Mouse (Mus musculus): ENCODE results near the gene Ergic3. TPM values are rescaled to one million over a fixed set of nuclear protein-coding genes. Genes with fewer than 3 reads are reported as not detected.

The Ergic3 gene
- polyA plus RNA-seq, 1 experiment from 2014 or later, result 64.5 TPM

DNA sequence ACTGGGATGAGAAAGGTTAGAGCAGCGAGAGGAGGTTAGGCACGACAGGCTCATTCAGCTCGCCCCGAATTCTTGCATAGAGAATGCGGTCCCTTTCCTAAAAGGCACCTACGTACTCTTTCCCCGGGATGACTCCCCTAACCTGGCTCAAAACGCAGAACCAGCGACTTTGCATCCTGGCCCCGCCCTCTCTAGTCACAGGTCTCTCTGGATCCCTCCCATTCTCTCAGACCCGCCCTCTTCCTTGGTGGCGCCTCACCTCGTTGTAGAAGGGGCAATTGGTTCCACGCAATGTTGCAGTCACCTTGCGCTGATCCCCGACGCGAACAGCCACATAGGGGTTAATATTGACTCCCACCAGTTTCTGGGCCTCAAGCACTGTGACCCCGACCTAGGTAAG is 40.1 kb downstream of the Ergic3 start:
- Histone ChIP-seq H3K9me3 (ENCODE audit: low read length) (no peaks in the 10 kb centered on the region), H3K4me3 (ENCODE audit: low read depth, low read length) (no peak overlapping the region), H3K36me3 (replicated peaks; ENCODE audit: insufficient read depth, low read length) (no peaks in the 10 kb centered on the region), H3K4me2 (ENCODE audit: low read depth, low read length) (no peak overlapping the region), H3K27me3 (ENCODE audit: insufficient read depth, low read length) (0 out of 2 replicates have a peak, but pooled peaks cover 11% of the 10 kb centered on the region), H3K27ac (ENCODE audit: low read depth) (no peak overlapping the region), H3K4me1 (ENCODE audit: insufficient read depth) (no peaks in the 10 kb centered on the region), H3K9ac (replicated peaks) (no peak overlapping the region)
- no peak for TF ChIP-seq CTCF (IDR thresholded peaks at IDR 0.05; ENCODE audit: low read depth)
- no peak for TF ChIP-seq EP300 (IDR thresholded peaks at IDR 0.05; ENCODE audit: low read depth)
- DNase-seq (no peak), ATAC-seq (no peak)
- 12% methylated on average over 19 of the region's 19 CpGs for WGBS (ENCODE audit: insufficient replicate concordance)

DNA sequence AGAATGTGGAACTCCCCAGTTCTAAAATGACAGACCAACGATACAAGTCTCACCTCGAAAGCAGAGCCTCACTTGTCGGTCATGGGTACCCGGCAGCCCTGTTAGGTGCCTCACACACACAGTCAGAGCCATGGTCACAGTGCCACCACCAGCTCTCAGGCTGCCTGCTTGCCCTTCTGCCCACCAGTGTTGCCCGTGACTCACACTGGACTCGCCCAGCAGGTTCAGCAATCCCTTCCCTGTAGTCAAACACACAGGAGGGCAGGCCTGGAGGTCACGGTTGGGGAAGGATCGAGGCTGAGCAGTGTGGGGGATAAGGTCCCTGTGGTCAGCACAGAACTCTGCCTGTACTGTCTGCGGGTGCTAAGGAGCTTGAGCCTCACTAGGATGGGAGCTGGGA is 45.0 kb downstream of the Ergic3 start, which contains the start of gene Fer1l4:
Gene Fer1l4, minus strand, starts transcription at position 132 of the 400 bp plus-strand sequence.
- TF ChIP-seq EP300 (IDR thresholded peaks at IDR 0.05; ENCODE audit: low read depth), result no peak
- TF ChIP-seq CTCF (IDR thresholded peaks at IDR 0.05; ENCODE audit: low read depth), result no peak
- H3K27ac ChIP-seq (ENCODE audit: low read depth), result no peak within 1 kb of the TSS
- 0 out of 2 replicates have a peak, but pooled peaks cover 4% of the 10 kb centered on the region for H3K27me3 ChIP-seq (ENCODE audit: insufficient read depth, low read length)
- H3K4me1 ChIP-seq (ENCODE audit: insufficient read depth), result no peaks in the 10 kb centered on the region
- no peaks in the 10 kb centered on the region for H3K9me3 ChIP-seq (ENCODE audit: low read length)
- H3K4me2 ChIP-seq (ENCODE audit: low read depth, low read length), result no peak within 1 kb of the TSS
- no peak within 1 kb of the TSS for H3K4me3 ChIP-seq (ENCODE audit: low read depth, low read length)
- no peak within 1 kb of the TSS for H3K9ac ChIP-seq (replicated peaks)
- no peak for ATAC-seq
- no peak for DNase-seq
- no peaks in the 10 kb centered on the region for H3K36me3 ChIP-seq (replicated peaks; ENCODE audit: insufficient read depth, low read length)
- 58% methylated on average over 9 of the region's 9 CpGs for WGBS (ENCODE audit: insufficient replicate concordance)

DNA sequence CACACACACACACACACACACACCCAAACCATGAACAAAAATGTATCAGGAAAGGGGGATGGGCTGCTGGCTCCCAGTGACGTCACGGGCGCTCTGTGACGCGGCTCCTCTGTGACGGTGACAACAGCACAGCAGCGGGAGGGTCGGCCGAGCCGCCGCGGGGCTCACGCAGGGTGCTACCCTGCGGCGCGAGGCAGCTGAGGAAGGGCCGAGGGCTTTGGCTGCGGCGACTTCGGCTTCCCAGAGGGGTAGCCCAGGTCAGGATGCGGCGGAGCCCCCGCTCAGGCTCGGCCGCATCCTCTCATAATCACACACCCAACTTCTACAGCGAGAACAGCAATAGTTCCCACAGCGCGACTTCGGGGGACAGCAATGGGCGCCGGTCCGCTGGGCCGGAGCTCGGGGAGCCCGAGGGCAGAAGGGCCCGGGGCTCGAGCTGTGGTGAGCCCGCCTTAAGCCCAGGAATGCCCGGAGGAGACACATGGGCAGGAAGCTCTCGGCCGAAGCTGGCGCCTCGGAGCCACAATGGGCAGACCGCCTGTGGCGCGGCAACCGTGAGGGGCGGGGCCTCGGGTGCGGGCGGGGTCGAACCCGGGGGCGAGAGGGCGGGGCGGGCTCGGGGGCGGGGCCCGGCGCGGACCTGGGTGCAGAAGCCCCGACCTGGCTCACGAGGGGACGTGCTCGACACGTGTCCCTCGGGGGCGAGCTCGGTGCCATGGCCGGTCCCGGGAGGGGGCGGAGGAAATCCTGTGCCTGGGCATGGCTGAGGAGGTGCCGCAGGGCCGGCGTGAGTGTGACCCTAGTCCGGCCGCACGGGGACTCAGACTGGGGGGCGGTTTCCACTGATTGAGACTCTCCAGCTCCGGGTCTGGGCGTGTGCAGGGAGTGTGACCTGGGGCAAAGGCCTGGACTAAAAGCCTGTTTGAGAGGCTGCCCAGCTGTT is 57.5 kb downstream of the Ergic3 start, which contains the start of gene Spag4:
Gene Spag4, plus strand, starts transcription at position 77 of the 943 bp plus-strand sequence.
- Histone ChIP-seq H3K4me3 (ENCODE audit: low read depth, low read length) (peak within 1 kb of the TSS; percentile 75), H3K4me2 (ENCODE audit: low read depth, low read length) (peak within 1 kb of the TSS; percentile 100), H3K36me3 (replicated peaks; ENCODE audit: insufficient read depth, low read length) (no peaks in the 10 kb centered on the region; the same call in 1 of the 2 replicates), H3K27me3 (ENCODE audit: insufficient read depth, low read length) (no peaks in the 10 kb centered on the region), H3K9ac (replicated peaks) (peak within 1 kb of the TSS; percentile 71), H3K27ac (ENCODE audit: low read depth) (peak within 1 kb of the TSS; percentile 70), H3K9me3 (ENCODE audit: low read length) (no peaks in the 10 kb centered on the region), H3K4me1 (ENCODE audit: insufficient read depth) (peaks cover 14% of the 10 kb centered on the region)
- ATAC-seq, result peak; percentile 86
- WGBS (ENCODE audit: insufficient replicate concordance), result 2% methylated on average over 72 of the region's 81 CpGs
- TF ChIP-seq CTCF (IDR thresholded peaks at IDR 0.05; ENCODE audit: low read depth) (no peak), EP300 (IDR thresholded peaks at IDR 0.05; ENCODE audit: low read depth) (no peak)
- peak; percentile 88 for DNase-seq

DNA sequence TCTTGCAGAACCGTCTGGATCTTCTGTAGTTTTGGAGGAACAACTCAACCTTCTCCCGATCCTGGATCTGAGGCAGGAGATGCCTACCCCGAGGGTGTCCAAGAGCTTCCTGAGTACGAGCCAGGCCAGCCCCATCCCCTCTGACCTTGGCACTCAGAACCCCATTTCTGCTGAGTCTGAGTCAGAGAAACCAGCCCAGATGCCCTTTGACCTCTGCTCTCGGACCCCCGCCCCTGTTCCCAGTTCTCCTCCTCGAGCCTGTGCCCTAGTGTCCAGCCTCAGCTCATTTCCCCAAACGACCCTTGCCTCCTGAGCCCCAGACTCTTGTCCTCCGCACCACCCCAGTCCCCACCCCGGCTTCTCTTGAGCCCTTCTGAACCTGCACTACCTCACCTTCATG is 58.3 kb downstream of the Ergic3 start:
- H3K36me3 ChIP-seq (replicated peaks; ENCODE audit: insufficient read depth, low read length), result no peaks in the 10 kb centered on the region; the same call in 1 of the 2 replicates
- H3K9ac ChIP-seq (replicated peaks), result peak overlapping the region; percentile 71
- peak overlapping the region; percentile 75; the same call in 1 of the 2 replicates for H3K4me3 ChIP-seq (ENCODE audit: low read depth, low read length)
- DNase-seq (no peak), ATAC-seq (no peak)
- peak overlapping the region; percentile 100 for H3K4me2 ChIP-seq (ENCODE audit: low read depth, low read length)
- TF ChIP-seq EP300 (IDR thresholded peaks at IDR 0.05; ENCODE audit: low read depth) (no peak), CTCF (IDR thresholded peaks at IDR 0.05; ENCODE audit: low read depth) (no peak)
- H3K27me3 ChIP-seq (ENCODE audit: insufficient read depth, low read length), result no peaks in the 10 kb centered on the region
- 34% methylated on average over 10 of the region's 10 CpGs for WGBS (ENCODE audit: insufficient replicate concordance)
- no peak overlapping the region for H3K27ac ChIP-seq (ENCODE audit: low read depth)
- no peaks in the 10 kb centered on the region for H3K9me3 ChIP-seq (ENCODE audit: low read length)
- H3K4me1 ChIP-seq (ENCODE audit: insufficient read depth), result peaks cover 14% of the 10 kb centered on the region

Other genes starting within 250 kb of the Ergic3 start
- not detected in 2 replicates for gene Mmp24, start 232.7 kb upstream of the Ergic3 start, polyA plus RNA-seq (2015; fragmentation: Nextera tagmentation; extraction: Ambion mirVana)
- gene BC029722, start 188.6 kb upstream of the Ergic3 start, polyA plus RNA-seq (2015; fragmentation: Nextera tagmentation; extraction: Ambion mirVana), result 6.6 and 7.5 TPM in 2 replicates
- 120 and 130 TPM in 2 replicates for gene Eif6, start 181.1 kb upstream of the Ergic3 start, polyA plus RNA-seq (2015; fragmentation: Nextera tagmentation; extraction: Ambion mirVana)
- 0.15 and 0.19 TPM in 2 replicates for gene Fam83c, start 173.2 kb upstream of the Ergic3 start, polyA plus RNA-seq (2015; fragmentation: Nextera tagmentation; extraction: Ambion mirVana)
- 29.3 and 31.7 TPM in 2 replicates for gene Uqcc1, start 77.7 kb upstream of the Ergic3 start, polyA plus RNA-seq (2015; fragmentation: Nextera tagmentation; extraction: Ambion mirVana)
- gene Gm15557, start 67.3 kb upstream of the Ergic3 start, polyA plus RNA-seq (2015; fragmentation: Nextera tagmentation; extraction: Ambion mirVana), result not detected in 2 replicates
- gene Gdf5, start 62.7 kb upstream of the Ergic3 start, polyA plus RNA-seq (2015; fragmentation: Nextera tagmentation; extraction: Ambion mirVana), result not detected in 2 replicates
- gene Cep250, start 51.6 kb upstream of the Ergic3 start, polyA plus RNA-seq (2015; fragmentation: Nextera tagmentation; extraction: Ambion mirVana), result 3.1 and 5.0 TPM in 2 replicates
- gene 6430550D23Rik, start 68 bp upstream of the Ergic3 start, polyA plus RNA-seq (2015; fragmentation: Nextera tagmentation; extraction: Ambion mirVana), result 0.64 and 0.90 TPM in 2 replicates
- gene Fer1l4, start 44.9 kb downstream of the Ergic3 start, polyA plus RNA-seq (2015; fragmentation: Nextera tagmentation; extraction: Ambion mirVana), result not detected in 2 replicates
- 0.54 and 0.74 TPM in 2 replicates for gene Spag4, start 57.1 kb downstream of the Ergic3 start, polyA plus RNA-seq (2015; fragmentation: Nextera tagmentation; extraction: Ambion mirVana)
- gene Cpne1, start 103.9 kb downstream of the Ergic3 start, polyA plus RNA-seq (2015; fragmentation: Nextera tagmentation; extraction: Ambion mirVana), result 13.4 and 16.0 TPM in 2 replicates
- 5.5 and 5.7 TPM in 2 replicates for gene Rbm12, start 103.9 kb downstream of the Ergic3 start, polyA plus RNA-seq (2015; fragmentation: Nextera tagmentation; extraction: Ambion mirVana)
- gene Gm28036, start 119.0 kb downstream of the Ergic3 start, polyA plus RNA-seq (2015; fragmentation: Nextera tagmentation; extraction: Ambion mirVana), result 0.88 and 3.0 TPM in 2 replicates
- gene Romo1, start 136.0 kb downstream of the Ergic3 start, polyA plus RNA-seq (2015; fragmentation: Nextera tagmentation; extraction: Ambion mirVana), result 292 and 295 TPM in 2 replicates
- gene Nfs1, start 136.1 kb downstream of the Ergic3 start, polyA plus RNA-seq (2015; fragmentation: Nextera tagmentation; extraction: Ambion mirVana), result 38.9 and 40.2 TPM in 2 replicates
- 228 and 239 TPM in 2 replicates for gene Rbm39, start 172.2 kb downstream of the Ergic3 start, polyA plus RNA-seq (2015; fragmentation: Nextera tagmentation; extraction: Ambion mirVana)
- 11.7 and 15.0 TPM in 2 replicates for gene Phf20, start 188.4 kb downstream of the Ergic3 start, polyA plus RNA-seq (2015; fragmentation: Nextera tagmentation; extraction: Ambion mirVana)

Data from liver, postnatal 0 days (tissue).